Mouse (Mus musculus) brain, embryonic 14.5 days (tissue): ENCODE data around the gene Riok1. TPM values are rescaled to one million over a fixed set of nuclear protein-coding genes. Genes with fewer than 3 reads are reported as not detected.

Experiments used
- DNase-seq: peaks from one replicate; pipeline ENCODE4 v3.0.0-alpha.2; 2011; ENCODE audit warnings: low read depth
- CTCF ChIP-seq: fragments of 200-500 bp; IDR thresholded peaks from 2 replicates; pipeline ENCODE4 v1.5.1; 2012; ENCODE audit warnings: inconsistent platforms, mild to moderate bottlenecking, moderate library complexity, borderline replicate concordance; ENCODE audit not compliant: insufficient read depth, insufficient read length; ENCODE audit errors: extremely low read depth
- POLR2A ChIP-seq: fragments of 200-500 bp; IDR thresholded peaks from 2 replicates; pipeline ENCODE4 v1.6.1; 2012; ENCODE audit warnings: mild to moderate bottlenecking, inconsistent platforms, borderline replicate concordance; ENCODE audit not compliant: poor library complexity, insufficient read depth, insufficient read length, severe bottlenecking; ENCODE audit errors: extremely low read depth
- polyA plus RNA-seq: library from polyadenylated mRNA; depleted of rRNA; stranded (reverse); fragments of >200 nt; gene quantifications from 2 replicates; pipeline ENCODE4 v1.2.3, GENCODE M21; 2012

The Riok1 gene
- polyA plus RNA-seq, 1 experiment = 44.5 TPM

DNA sequence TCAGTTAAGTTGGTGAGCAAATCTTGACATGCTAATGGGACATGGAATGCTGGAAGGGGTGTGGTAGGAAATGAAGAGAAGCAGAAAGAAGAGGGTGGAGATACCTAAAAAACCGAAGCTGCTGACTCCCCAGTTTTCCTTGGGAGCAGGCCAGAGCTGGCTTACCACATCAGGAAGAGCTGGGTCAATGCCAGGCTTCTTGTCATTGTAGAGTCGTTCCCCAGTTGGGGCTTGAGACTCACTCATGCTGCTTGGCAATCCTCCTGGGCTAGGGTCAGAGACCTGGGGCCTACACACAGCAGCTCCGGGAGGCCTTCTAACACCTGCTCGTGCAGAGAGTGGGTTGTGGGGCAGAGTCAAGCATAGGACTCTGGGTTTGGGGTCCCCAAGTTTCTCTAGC, 34.1 kb downstream of the Riok1 start:
- no peak for DNase-seq
- TF ChIP-seq POLR2A (no peak), CTCF (no peak)

DNA sequence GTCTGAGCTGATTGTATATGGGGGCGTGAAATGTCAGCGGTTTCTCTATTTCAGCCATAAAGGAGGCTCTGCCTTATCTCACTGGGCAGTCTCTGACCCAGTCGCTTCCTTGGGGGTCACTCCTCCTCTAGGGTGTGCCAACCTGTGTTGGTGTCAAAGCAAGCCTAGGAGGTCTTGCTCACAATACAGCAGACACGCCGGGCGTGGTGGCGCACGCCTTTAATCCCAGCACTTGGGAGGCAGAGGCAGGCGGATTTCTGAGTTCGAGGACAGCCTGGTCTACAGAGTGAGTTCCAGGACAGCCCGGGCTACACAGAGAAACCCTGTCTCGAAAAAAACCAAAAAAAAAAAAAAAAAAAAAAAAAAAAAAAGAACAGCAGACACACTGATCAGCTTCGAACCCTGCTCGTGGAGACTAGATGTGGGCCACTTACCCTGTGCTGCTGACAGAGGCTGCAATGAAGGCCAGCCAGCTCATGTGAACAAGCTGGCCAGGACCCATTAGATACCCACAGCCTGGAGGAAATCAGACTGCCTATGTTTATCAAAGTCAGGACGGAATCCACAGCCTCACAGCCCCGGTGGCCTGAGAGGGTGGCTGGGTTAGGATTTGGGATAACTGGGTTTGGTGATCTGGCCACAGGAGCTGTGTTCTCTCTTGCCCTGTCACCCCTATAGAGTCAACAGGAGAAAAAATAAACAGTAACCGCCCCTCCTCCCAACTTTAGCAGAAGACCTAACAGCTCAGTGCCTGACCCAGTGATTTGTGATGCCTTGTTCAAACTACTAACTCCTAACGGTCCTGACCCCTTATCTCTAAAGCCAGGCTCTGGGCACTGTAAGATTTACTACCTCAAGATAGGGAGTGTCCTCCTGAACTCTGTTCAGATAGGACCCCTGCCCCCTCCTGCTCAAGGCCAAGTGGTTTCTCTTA, 36.8 kb downstream of the Riok1 start:
- TF ChIP-seq CTCF = no peak
- TF ChIP-seq POLR2A = no peak

DNA sequence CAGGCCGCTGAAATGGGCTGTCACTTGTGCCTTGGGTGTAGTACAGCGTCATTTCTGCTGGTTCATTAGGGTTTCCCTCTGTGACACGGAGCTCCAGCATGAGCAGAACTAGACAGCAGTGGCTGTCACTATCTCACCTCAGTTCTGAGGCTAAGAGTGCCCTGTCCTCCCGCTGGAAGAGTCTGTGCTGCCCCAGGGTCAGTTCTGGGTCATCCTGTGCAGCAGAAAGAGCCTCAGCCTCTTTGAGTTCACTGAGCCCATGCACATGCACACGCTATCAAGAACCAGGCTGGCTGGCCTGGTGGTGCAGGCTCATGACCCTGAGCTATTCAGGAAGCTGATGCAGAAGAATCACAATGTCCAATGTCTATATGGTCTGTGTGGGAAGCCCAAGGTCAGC, 37.6 kb downstream of the Riok1 start:
- no peak for DNase-seq
- TF ChIP-seq CTCF (no peak), POLR2A (no peak)

More for the DNA sequence above, 36.8 kb downstream of the Riok1 start:
- DNase-seq = no peak

DNA sequence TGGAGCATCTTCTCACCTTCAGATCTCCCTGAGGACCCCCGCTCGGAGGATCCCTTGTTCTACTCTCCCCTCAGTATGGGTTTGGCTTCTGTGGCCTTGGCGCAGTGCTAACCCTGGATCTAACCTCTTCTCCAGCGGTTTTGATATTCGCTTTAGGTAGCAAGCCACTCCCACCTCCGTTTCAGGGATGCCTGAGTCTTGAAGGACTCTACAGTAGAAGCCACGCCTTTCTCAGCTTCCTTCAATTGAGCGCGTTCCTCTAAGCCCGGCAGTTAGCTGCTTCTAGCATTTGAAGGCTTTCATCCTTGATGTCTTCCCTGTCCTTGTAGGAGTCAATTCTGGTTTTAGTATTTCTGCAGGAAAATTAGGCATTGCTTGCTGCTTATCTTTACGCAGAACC, 40.3 kb downstream of the Riok1 start:
- TF ChIP-seq CTCF (no peak), POLR2A (no peak)
- DNase-seq = no peak

DNA sequence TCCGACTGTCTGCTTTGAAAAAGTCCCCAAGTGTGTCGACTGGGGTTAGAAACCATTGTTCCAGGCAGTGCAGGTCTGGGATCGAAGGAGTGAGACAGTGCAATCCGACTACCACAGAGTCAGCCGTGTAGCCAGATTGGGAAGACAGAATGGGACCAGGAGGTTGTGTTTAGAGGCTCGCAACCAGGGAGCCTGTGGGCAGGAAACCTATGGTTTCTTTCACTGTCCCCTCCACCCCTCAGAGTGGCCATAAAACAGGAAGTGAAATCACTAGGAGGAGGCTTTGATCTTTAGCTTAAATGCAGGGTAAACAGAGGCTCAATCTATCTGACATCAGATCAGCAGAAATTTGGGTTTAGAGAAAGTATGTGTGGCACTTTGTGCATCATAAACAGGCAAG, 42.0 kb downstream of the Riok1 start:
- no peak for TF ChIP-seq CTCF
- TF ChIP-seq POLR2A = no peak
- no peak for DNase-seq

DNA sequence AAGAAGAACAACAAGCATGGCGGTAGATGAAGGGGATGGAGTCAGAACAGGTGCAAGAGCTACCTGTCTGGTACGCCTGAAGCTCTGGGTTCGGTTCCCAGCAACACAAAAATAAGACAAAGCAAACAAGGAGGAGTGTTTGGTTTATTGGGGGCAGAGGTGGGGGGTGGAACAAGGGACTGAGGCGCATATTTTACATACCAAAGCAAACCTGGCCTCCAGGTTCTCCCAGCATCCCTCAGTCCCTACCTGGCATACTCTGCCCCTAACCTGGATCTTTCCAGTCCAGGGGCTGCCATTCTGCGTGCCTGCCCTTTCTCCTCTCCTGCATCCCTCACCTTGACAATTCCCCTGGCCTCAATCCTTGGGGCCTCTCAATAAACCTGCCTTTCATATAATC, 42.6 kb downstream of the Riok1 start:
- no peak for DNase-seq
- TF ChIP-seq POLR2A = no peak
- TF ChIP-seq CTCF = no peak

DNA sequence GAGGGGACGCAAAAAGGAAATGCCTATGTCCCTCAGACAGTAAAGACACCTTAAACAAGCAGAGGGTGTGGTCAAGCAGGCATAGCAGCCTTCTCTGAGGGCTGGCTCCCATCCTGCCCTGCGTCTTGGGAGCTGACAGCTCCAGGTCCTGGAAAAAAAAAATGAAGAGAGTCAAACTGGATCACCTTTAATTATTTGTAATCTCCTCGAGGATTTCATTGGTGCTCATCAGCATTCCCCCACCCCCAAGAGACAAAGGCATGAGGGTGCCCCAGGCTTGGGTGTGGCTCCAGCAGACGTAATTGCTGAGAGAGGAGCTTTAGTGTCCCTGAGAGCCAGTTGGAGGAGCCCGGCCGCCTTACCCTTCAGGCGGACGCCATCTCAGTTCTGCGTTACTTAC, 43.2 kb downstream of the Riok1 start:
- no peak for DNase-seq
- TF ChIP-seq CTCF (no peak), POLR2A (no peak)

DNA sequence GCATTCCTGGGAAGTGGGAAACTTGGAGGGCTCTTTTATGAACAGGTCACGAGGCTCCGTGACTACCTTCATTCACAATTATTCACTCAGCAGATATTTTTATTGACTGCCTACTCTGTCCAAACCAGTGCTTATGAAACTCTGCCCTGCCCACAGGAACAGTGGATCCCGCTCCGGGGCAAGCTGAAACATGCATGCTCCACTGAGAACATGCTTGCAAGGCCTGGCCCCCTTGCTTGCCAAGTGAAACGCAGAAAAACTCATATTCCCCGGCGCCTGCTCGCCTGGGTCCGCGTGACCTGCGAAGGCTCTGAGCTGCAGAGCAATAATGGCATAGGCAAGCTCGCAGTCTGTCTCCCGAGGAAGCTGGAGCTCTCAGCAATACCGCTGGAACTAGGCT, 43.9 kb downstream of the Riok1 start:
- no peak for DNase-seq
- TF ChIP-seq CTCF = no peak
- no peak for TF ChIP-seq POLR2A

DNA sequence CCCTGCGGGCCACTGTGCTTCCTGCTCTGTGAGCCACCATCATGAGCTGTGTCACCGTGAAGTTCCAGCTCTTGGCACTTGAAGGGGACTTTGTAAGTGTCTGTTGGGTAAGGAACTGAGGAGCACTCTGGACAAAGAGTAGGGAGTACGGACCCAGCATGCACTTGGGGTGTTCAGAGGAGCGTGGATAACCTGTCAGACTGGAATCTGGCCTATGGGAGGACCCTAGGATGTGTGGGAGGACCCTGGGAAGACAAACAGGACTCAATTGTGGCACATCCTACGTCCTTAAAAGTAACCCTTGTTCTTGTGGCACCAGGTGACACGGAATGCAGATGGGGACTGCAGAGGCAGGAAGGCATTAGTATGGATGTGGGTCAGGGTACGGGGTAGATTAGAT, 44.4 kb downstream of the Riok1 start:
- no peak for DNase-seq
- TF ChIP-seq POLR2A (no peak), CTCF (no peak)

DNA sequence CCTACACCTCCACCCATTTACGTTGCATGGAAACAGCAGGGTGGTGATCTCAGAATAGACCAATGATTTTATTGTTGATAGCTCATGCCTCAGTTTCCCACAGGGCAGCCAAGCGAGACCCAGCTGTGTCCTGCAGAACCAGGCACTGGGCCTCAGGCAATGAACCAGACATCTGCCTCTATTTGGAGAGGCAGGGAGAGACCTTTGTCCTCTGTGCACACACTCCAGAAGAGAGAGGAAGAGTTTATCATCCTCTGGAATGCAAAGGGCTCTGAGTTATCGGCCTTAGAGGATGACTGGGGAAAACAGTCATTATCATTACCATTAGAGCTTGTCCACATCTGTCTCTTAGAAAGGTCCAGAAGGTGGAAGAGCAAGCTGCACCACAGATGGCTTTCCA, 49.9 kb downstream of the Riok1 start:
- TF ChIP-seq CTCF (no peak), POLR2A (no peak)
- DNase-seq = no peak

DNA sequence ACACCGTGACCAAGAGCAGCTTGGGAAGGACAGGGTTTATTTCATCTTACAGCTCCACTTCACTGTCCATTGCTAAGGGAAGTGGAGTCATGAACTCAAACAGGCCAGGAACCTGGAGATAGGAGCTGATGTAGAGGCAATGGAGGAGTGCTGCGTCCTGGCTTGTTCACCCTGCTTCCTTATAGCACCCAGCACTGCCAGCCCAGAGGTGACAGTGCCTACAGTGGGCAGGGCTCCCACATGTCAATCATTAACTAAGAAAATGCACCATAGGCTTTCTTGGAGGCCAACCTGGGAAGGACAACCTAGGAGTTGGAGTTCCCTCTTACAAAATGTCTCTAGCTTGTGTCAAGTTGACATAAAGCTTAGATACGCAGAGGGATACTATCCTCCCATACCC, 51.2 kb downstream of the Riok1 start:
- TF ChIP-seq CTCF (no peak), POLR2A (no peak)
- no peak for DNase-seq

DNA sequence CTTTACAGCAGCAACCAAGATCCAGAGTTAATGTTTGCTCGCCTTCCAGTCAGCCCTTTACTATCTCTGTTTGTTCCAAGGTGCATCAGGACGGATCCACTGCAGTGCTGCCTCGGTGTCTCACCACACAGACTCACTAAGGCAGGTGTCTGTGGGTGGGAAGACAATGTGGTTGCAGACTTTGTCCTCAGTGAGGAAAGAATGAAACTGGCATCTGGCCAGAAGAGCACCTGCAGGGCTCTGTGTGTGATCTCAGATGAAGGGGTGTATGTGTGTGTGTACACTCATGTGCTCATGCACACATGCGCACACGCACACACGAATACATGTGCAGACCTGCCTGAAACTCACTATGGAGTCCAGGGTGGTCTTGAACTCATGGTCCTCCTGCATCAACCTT, 52.7 kb downstream of the Riok1 start:
- no peak for DNase-seq
- TF ChIP-seq CTCF = no peak
- no peak for TF ChIP-seq POLR2A
